Comparison of ENCODE assay signal across 10 mouse cellular contexts in the genomic region with DNA sequence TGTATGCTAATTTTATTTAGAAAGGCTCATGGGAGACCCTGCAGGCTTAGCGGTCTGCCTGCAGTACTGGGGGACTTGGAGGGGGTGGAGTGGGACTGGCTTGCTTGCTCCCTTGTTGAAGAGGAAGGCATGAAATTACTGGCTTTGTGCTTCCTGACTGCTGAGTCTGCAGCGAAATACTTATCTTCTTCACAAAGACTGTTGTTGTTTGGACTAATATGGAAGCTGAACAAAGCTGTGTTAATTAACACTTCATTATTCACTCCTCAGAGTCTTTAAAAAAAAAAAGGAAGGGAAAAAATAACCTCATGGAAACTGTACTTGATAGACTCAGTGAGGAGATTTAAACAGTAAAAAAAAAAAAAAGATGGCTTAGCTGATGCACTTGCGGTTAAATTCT. TPM values are rescaled to one million over a fixed set of nuclear protein-coding genes. Genes with fewer than 3 reads are reported as not detected.
DNase-seq lines count a peak whose midpoint lies in the region; ATAC-seq lines count a peak whose summit lies in the region.
"Had no signal": no experiment of that assay in that cellular context is flagged by ENCODE, and none has a peak within 500 bp of the region (broad histone marks: within the 10 kb centered on the region; RNA-seq: fewer than 3 reads in every experiment).

No protein-coding gene starts in this region.

- no peak overlapping the region for H3K4me2 ChIP-seq in embryonic facial prominence, embryonic 11.5 days (ENCODE audit: low read depth, low read length)
- H3K4me2 ChIP-seq in liver, embryonic 16.5 days (ENCODE audit: low read depth, low read length): 0 out of 2 replicates have a peak overlapping the region, but pooled peaks have one; percentile 62
- 0 out of 2 replicates have a peak overlapping the region, but pooled peaks have one; percentile 51 for H3K4me2 ChIP-seq in hindbrain, embryonic 12.5 days (replicated peaks)
- H3K4me2 ChIP-seq in neural tube, embryonic 12.5 days (replicated peaks): 0 out of 2 replicates have a peak overlapping the region, but pooled peaks have one; percentile 55

- no peaks in the 10 kb centered on the region for H3K27me3 ChIP-seq in embryonic facial prominence, embryonic 11.5 days (ENCODE audit: control insufficient read depth, insufficient read depth, low read length)
- H3K27me3 ChIP-seq in embryonic facial prominence, embryonic 10.5 days (replicated peaks; ENCODE audit: low read depth, poor library complexity, severe bottlenecking): no peaks in the 10 kb centered on the region
- H3K27me3 ChIP-seq in liver, embryonic 16.5 days (ENCODE audit: control insufficient read depth, insufficient read depth, low read depth, low read length): no peaks in the 10 kb centered on the region
- no peaks in the 10 kb centered on the region for H3K27me3 ChIP-seq in hindbrain, embryonic 12.5 days
- H3K27me3 ChIP-seq in neural tube, embryonic 12.5 days (replicated peaks): no peaks in the 10 kb centered on the region

- no peak overlapping the region for H3K27ac ChIP-seq in embryonic facial prominence, embryonic 11.5 days (replicated peaks; ENCODE audit: low read depth, low read length)
- H3K27ac ChIP-seq in embryonic facial prominence, embryonic 10.5 days (replicated peaks): no peak overlapping the region
- 0 out of 2 replicates have a peak overlapping the region, but pooled peaks have one; percentile 72 for H3K27ac ChIP-seq in liver, embryonic 16.5 days (ENCODE audit: low read length)
- H3K27ac ChIP-seq in hindbrain, embryonic 12.5 days: peak overlapping the region; percentile 52; the same call in 1 of the 2 replicates
- H3K27ac ChIP-seq in neural tube, embryonic 12.5 days: no peak overlapping the region

- no peak overlapping the region for H3K9ac ChIP-seq in embryonic facial prominence, embryonic 11.5 days (replicated peaks; ENCODE audit: low read length)
- no peak overlapping the region for H3K9ac ChIP-seq in liver, embryonic 16.5 days (ENCODE audit: low read depth, low read length)
- H3K9ac ChIP-seq in hindbrain, embryonic 12.5 days: no peak overlapping the region
- no peak overlapping the region for H3K9ac ChIP-seq in neural tube, embryonic 12.5 days

- H3K4me3 ChIP-seq in embryonic facial prominence, embryonic 11.5 days (ENCODE audit: low read depth, low read length): no peak overlapping the region
- no peak overlapping the region for H3K4me3 ChIP-seq in embryonic facial prominence, embryonic 10.5 days
- no peak overlapping the region for H3K4me3 ChIP-seq in liver, embryonic 16.5 days (ENCODE audit: low read depth, low read length)
- H3K4me3 ChIP-seq in hindbrain, embryonic 12.5 days: no peak overlapping the region
- no peak overlapping the region for H3K4me3 ChIP-seq in neural tube, embryonic 12.5 days

- no peak for ATAC-seq in embryonic facial prominence, embryonic 11.5 days (replicated peaks; ENCODE audit: insufficient number of reproducible peaks, low FRiP score, low TSS enrichment, low read depth)
- ATAC-seq in liver, embryonic 16.5 days (ENCODE audit: low read depth): no peak
- ATAC-seq in hindbrain, embryonic 12.5 days (ENCODE audit: low FRiP score): peak; percentile 91
- peak; percentile 86 for ATAC-seq in neural tube, embryonic 12.5 days (ENCODE audit: low FRiP score, low read depth)

- no peaks in the 10 kb centered on the region for H3K9me3 ChIP-seq in embryonic facial prominence, embryonic 11.5 days (replicated peaks; ENCODE audit: control insufficient read depth, low read length)
- no peaks in the 10 kb centered on the region for H3K9me3 ChIP-seq in embryonic facial prominence, embryonic 10.5 days
- H3K9me3 ChIP-seq in liver, embryonic 16.5 days (replicated peaks; ENCODE audit: control insufficient read depth, low read length): no peaks in the 10 kb centered on the region
- no peaks in the 10 kb centered on the region for H3K9me3 ChIP-seq in hindbrain, embryonic 12.5 days (replicated peaks)
- H3K9me3 ChIP-seq in neural tube, embryonic 12.5 days: no peaks in the 10 kb centered on the region

- DNase-seq in embryonic facial prominence, embryonic 11.5 days (ENCODE audit: low spot score): peak; percentile 35
- DNase-seq in embryonic facial prominence, embryonic 10.5 days (ENCODE audit: low spot score): no peak
- no peak for DNase-seq in liver
- no peak for DNase-seq in adrenal gland, adult 2 months
- no peak for DNase-seq in frontal cortex, postnatal 36 days (ENCODE audit: low spot score in 2 of 2)
- DNase-seq: cerebellum, adult 11-12 months; gastrocnemius, adult 2 months had no signal

- no peaks in the 10 kb centered on the region for H3K36me3 ChIP-seq in embryonic facial prominence, embryonic 11.5 days (replicated peaks; ENCODE audit: control insufficient read depth, insufficient read depth, low read depth, low read length)
- H3K36me3 ChIP-seq in embryonic facial prominence, embryonic 10.5 days (replicated peaks): no peaks in the 10 kb centered on the region
- H3K36me3 ChIP-seq in liver, embryonic 16.5 days (ENCODE audit: control insufficient read depth, insufficient read depth): no peaks in the 10 kb centered on the region
- no peaks in the 10 kb centered on the region for H3K36me3 ChIP-seq in hindbrain, embryonic 12.5 days
- no peaks in the 10 kb centered on the region for H3K36me3 ChIP-seq in neural tube, embryonic 12.5 days

- H3K4me1 ChIP-seq in embryonic facial prominence, embryonic 11.5 days (ENCODE audit: control insufficient read depth, insufficient read depth, low read length): peaks cover 3% of the 10 kb centered on the region; the same call in 1 of the 2 replicates
- peaks cover 23% of the 10 kb centered on the region for H3K4me1 ChIP-seq in embryonic facial prominence, embryonic 10.5 days
- H3K4me1 ChIP-seq in liver, embryonic 16.5 days (ENCODE audit: control insufficient read depth, low read depth, low read length): peaks cover 3% of the 10 kb centered on the region; the same call in 1 of the 2 replicates
- peaks cover 11% of the 10 kb centered on the region for H3K4me1 ChIP-seq in hindbrain, embryonic 12.5 days
- H3K4me1 ChIP-seq in neural tube, embryonic 12.5 days: peaks cover 13% of the 10 kb centered on the region

- 48% methylated on average over 3 of the region's 3 CpGs for WGBS in embryonic facial prominence, embryonic 11.5 days
- 60% methylated on average over 3 of the region's 3 CpGs for WGBS in embryonic facial prominence, embryonic 10.5 days
- 51% methylated on average over 3 of the region's 3 CpGs for WGBS in liver, embryonic 16.5 days (ENCODE audit: insufficient replicate concordance)
- 35% methylated on average over 3 of the region's 3 CpGs for WGBS in hindbrain, embryonic 12.5 days
- WGBS in neural tube, embryonic 12.5 days: 26% methylated on average over 3 of the region's 3 CpGs

RNA-seq across cellular contexts. Expression of gene Cabcoco1, which starts 1.1 kb away (rescaled TPM):
- polyA plus RNA-seq in embryonic facial prominence, embryonic 11.5 days (2014; fragmentation: Nextera tagmentation; extraction: Ambion mirVana): 0.32 and 0.42 TPM in 2 replicates
- 0.20 TPM in 1 of 2 replicates, not detected in the other for polyA plus RNA-seq in embryonic facial prominence, embryonic 10.5 days (2016; fragmentation: Nextera tagmentation; extraction: Ambion mirVana)
- polyA plus RNA-seq in liver, embryonic 16.5 days (2015; fragmentation: Nextera tagmentation; extraction: Ambion mirVana): 1.9 and 2.1 TPM in 2 replicates
- 1.0 and 1.1 TPM in 2 replicates for polyA plus RNA-seq in hindbrain, embryonic 12.5 days (2016; fragmentation: Nextera tagmentation; extraction: Ambion mirVana)
- 0.71 TPM in 1 of 2 replicates, not detected in the other for polyA plus RNA-seq in neural tube, embryonic 12.5 days (2016; fragmentation: Nextera tagmentation; extraction: Ambion mirVana)
- total RNA-seq in adrenal gland, adult 2 months (2021): 1 to 10 TPM; 3.9 to 4.1 TPM
- 0.49 TPM in 1 of 2 replicates, not detected in the other for polyA plus RNA-seq in adrenal gland, adult 2 months (2012; rRNA removed)

Comparison
In these comparisons a context has a peak if more than half of its experiments do, and no peak if none do; other contexts are left out.
1. ATAC-seq: peak in hindbrain, embryonic 12.5 days (single experiment) and neural tube, embryonic 12.5 days (single experiment); none in embryonic facial prominence, embryonic 11.5 days (single experiment) and liver, embryonic 16.5 days (single experiment).
2. H3K27ac ChIP-seq: peak in liver, embryonic 16.5 days (single experiment) and hindbrain, embryonic 12.5 days (single experiment); none in embryonic facial prominence, embryonic 11.5 days (single experiment), embryonic facial prominence, embryonic 10.5 days (single experiment) and neural tube, embryonic 12.5 days (single experiment).